Mouse (Mus musculus) layer of hippocampus, adult 11-12 months (tissue): ENCODE data around the gene Ankar.

Source experiments
- DNase-seq: peaks from one replicate; pipeline ENCODE4 v3.0.0; 2022; ENCODE audit warnings: low spot score

The Ankar gene

GRCm38 (mm10) chr1:72700479-72700878, at the start of gene Ankar:
Gene Ankar (minus strand): TSS chr1:72700579.
- no peak for DNase-seq

- DNase-seq, result peak; percentile 41
These were observed 46.0 kb upstream of the Ankar start for GRCm38 (mm10) chr1:72746382-72746781.

GRCm38 (mm10) chr1:72744816-72745506, 44.6 kb upstream of the Ankar start:
- no peak for DNase-seq

GRCm38 (mm10) chr1:72741406-72741805, 41.0 kb upstream of the Ankar start:
- no peak for DNase-seq

GRCm38 (mm10) chr1:72739681-72740063, 39.3 kb upstream of the Ankar start:
- peak; percentile 32 for DNase-seq

GRCm38 (mm10) chr1:72738946-72739680, 38.7 kb upstream of the Ankar start:
- DNase-seq, result no peak

- no peak for DNase-seq
These were observed 36.2 kb upstream of the Ankar start for GRCm38 (mm10) chr1:72736397-72737125.

- no peak for DNase-seq
These were observed 32.9 kb upstream of the Ankar start for GRCm38 (mm10) chr1:72733191-72733691.

GRCm38 (mm10) chr1:72730126-72730525, 29.7 kb upstream of the Ankar start:
- DNase-seq, result no peak

GRCm38 (mm10) chr1:72728781-72729180, 28.4 kb upstream of the Ankar start:
- no peak for DNase-seq

GRCm38 (mm10) chr1:72725941-72726340, 25.6 kb upstream of the Ankar start:
- no peak for DNase-seq

- no peak for DNase-seq
These were observed 24.0 kb upstream of the Ankar start for GRCm38 (mm10) chr1:72724354-72724753.

GRCm38 (mm10) chr1:72722646-72723045, 22.3 kb upstream of the Ankar start:
- DNase-seq, result no peak

GRCm38 (mm10) chr1:72720115-72720725, 19.8 kb upstream of the Ankar start:
- DNase-seq, result no peak

GRCm38 (mm10) chr1:72718846-72719245, 18.5 kb upstream of the Ankar start:
- DNase-seq, result peak; percentile 47

- DNase-seq, result no peak
These were observed 17.2 kb upstream of the Ankar start for GRCm38 (mm10) chr1:72717540-72717939.

- peak; percentile 81 for DNase-seq
These were observed 16.5 kb upstream of the Ankar start for GRCm38 (mm10) chr1:72716926-72717325.

GRCm38 (mm10) chr1:72716421-72716820, 16.0 kb upstream of the Ankar start:
- DNase-seq, result no peak

- no peak for DNase-seq
These were observed 15.4 kb upstream of the Ankar start for GRCm38 (mm10) chr1:72715593-72716361.

GRCm38 (mm10) chr1:72715065-72715464, 14.7 kb upstream of the Ankar start:
- no peak for DNase-seq

- no peak for DNase-seq
These were observed 14.2 kb upstream of the Ankar start for GRCm38 (mm10) chr1:72714547-72714946.
